Mouse (Mus musculus) CH12.LX (cell line): ENCODE data around the gene Plxna2. TPM values are rescaled to one million over a fixed set of nuclear protein-coding genes. Genes with fewer than 3 reads are reported as not detected.
A peak's percentile ranks its signal among the peaks of the same experiment; 100 is the strongest.

Experiments
- DNase-seq: peaks from one replicate; pipeline ENCODE4 v3.0.0-alpha.2; 2013; ENCODE audit errors: extremely low read depth
- H3K27ac ChIP-seq: 2 replicates; pipeline ENCODE4 v1.5.1; 2012; ENCODE audit warnings: low read depth, mild to moderate bottlenecking, control low read depth, moderate library complexity; ENCODE audit not compliant: insufficient read depth
- H3K27me3 ChIP-seq: replicated peaks from 2 replicates; pipeline ENCODE3; 2012; ENCODE audit warnings: inconsistent platforms
- H3K36me3 ChIP-seq, 2 experiments: replicated peaks in 1 of 2; 2 replicates each; pipeline versions ENCODE3 to v1.6.1; 2012; ENCODE audit warnings: inconsistent platforms in 1 of 2, low read length in 1 of 2, mild to moderate bottlenecking in 1 of 2, mixed read lengths in 1 of 2, moderate library complexity in 1 of 2; ENCODE audit not compliant: control insufficient read depth in 1 of 2, insufficient read depth in 1 of 2
- H3K4me1 ChIP-seq, 2 experiments: 2 replicates each; pipeline ENCODE4 v1.6.1; 2012; ENCODE audit warnings: inconsistent platforms in 1 of 2, moderate library complexity in 1 of 2; ENCODE audit not compliant: insufficient read depth in 2 of 2, control insufficient read depth in 1 of 2
- H3K4me2 ChIP-seq: 2 replicates; pipeline ENCODE4 v1.6.1; 2012; ENCODE audit warnings: low read depth, mild to moderate bottlenecking, control low read depth; ENCODE audit not compliant: poor library complexity, insufficient read depth, severe bottlenecking
- H3K4me3 ChIP-seq, 3 experiments: fragments of 150-350 bp in 1 of 3; sonication (generic) in 1 of 3; replicated peaks in 1 of 3; 2 replicates each; pipeline versions ENCODE3 to v1.5.1; 2011 to 2012; ENCODE audit warnings: low read depth in 2 of 3, low read length in 2 of 3, mild to moderate bottlenecking in 2 of 3, moderate library complexity in 2 of 3, control low read depth in 1 of 3, improper control_type of control experiment in 1 of 3, inconsistent platforms in 1 of 3, mixed read lengths in 1 of 3; ENCODE audit not compliant: poor library complexity in 1 of 3
- H3K79me2 ChIP-seq: replicated peaks from 2 replicates; pipeline ENCODE4 v1.6.1; 2012; ENCODE audit warnings: mild to moderate bottlenecking, moderate library complexity; ENCODE audit not compliant: control insufficient read depth, poor library complexity, insufficient read depth, severe bottlenecking; ENCODE audit errors: extremely low read depth
- H3K9ac ChIP-seq: 2 replicates; pipeline ENCODE4 v1.6.1; 2012; ENCODE audit warnings: low read depth, mild to moderate bottlenecking, control low read depth, moderate library complexity; ENCODE audit not compliant: insufficient read depth
- H3K9me3 ChIP-seq: replicated peaks from 2 replicates; pipeline ENCODE3; 2012; ENCODE audit warnings: low read length, inconsistent platforms, mixed read lengths
- CHD1 ChIP-seq: IDR thresholded peaks from 2 replicates; pipeline ENCODE4 v1.6.1; 2012; ENCODE audit warnings: low read depth, low read length, improper control_type of control experiment, inconsistent platforms
- CHD2 ChIP-seq: IDR thresholded peaks from 2 replicates; pipeline ENCODE4 v1.6.1; 2011; ENCODE audit warnings: low read length, improper control_type of control experiment
- CTCF ChIP-seq, 2 experiments: IDR thresholded peaks in 1 of 2; conservative IDR thresholded peaks in 1 of 2; 2 replicates each; pipeline ENCODE4 v1.5.1; 2011 to 2012; ENCODE audit warnings: low read depth in 2 of 2, low read length in 2 of 2, improper control_type of control experiment in 1 of 2, inconsistent platforms in 1 of 2, mild to moderate bottlenecking in 1 of 2, moderate library complexity in 1 of 2
- JUN ChIP-seq: IDR thresholded peaks from 2 replicates; pipeline ENCODE4 v1.6.1; 2011; ENCODE audit warnings: low read depth, mild to moderate bottlenecking, low read length, improper control_type of control experiment, moderate library complexity; ENCODE audit not compliant: insufficient read depth
- MAFK ChIP-seq: IDR thresholded peaks from 2 replicates; pipeline ENCODE4 v1.6.1; 2011; ENCODE audit warnings: low read length, improper control_type of control experiment; ENCODE audit not compliant: insufficient replicate concordance
- MAX ChIP-seq: IDR thresholded peaks from 2 replicates; pipeline ENCODE4 v1.6.1; 2011; ENCODE audit warnings: low read length, improper control_type of control experiment
- MAZ ChIP-seq: IDR thresholded peaks from 2 replicates; pipeline ENCODE4 v1.6.1; 2012; ENCODE audit warnings: low read depth, mild to moderate bottlenecking, inconsistent platforms, low read length, improper control_type of control experiment, moderate library complexity
- MXI1 ChIP-seq: IDR thresholded peaks from 2 replicates; pipeline ENCODE4 v1.6.1; 2011; ENCODE audit warnings: mild to moderate bottlenecking, low read depth, low read length, improper control_type of control experiment
- NELFE ChIP-seq: IDR thresholded peaks from 2 replicates; pipeline ENCODE4 v1.6.1; 2011; ENCODE audit warnings: low read depth, low read length, improper control_type of control experiment
- PAX5 ChIP-seq: IDR thresholded peaks from 2 replicates; pipeline ENCODE4 v1.6.1; 2012; ENCODE audit warnings: low read length, inconsistent platforms, mixed read lengths
- POLR2AphosphoS2 ChIP-seq: IDR thresholded peaks from 2 replicates; pipeline ENCODE4 v1.6.1; 2011; ENCODE audit warnings: low read depth, low read length, improper control_type of control experiment
- RCOR1 ChIP-seq: conservative IDR thresholded peaks from 2 replicates; pipeline ENCODE4 v1.6.1; 2012; ENCODE audit warnings: low read depth, mild to moderate bottlenecking, inconsistent platforms, low read length, improper control_type of control experiment
- SIN3A ChIP-seq: IDR thresholded peaks from 2 replicates; pipeline ENCODE4 v1.6.1; 2012; ENCODE audit warnings: low read length, improper control_type of control experiment, inconsistent platforms
- SMC3 ChIP-seq: IDR thresholded peaks from 2 replicates; pipeline ENCODE4 v1.6.1; 2011; ENCODE audit warnings: low read depth, low read length, improper control_type of control experiment
- TBP ChIP-seq: conservative IDR thresholded peaks from 2 replicates; pipeline ENCODE4 v1.6.1; 2011; ENCODE audit warnings: low read depth, low read length, improper control_type of control experiment
- USF2 ChIP-seq: conservative IDR thresholded peaks from 2 replicates; pipeline ENCODE4 v1.6.1; 2011; ENCODE audit warnings: low read depth, low read length, improper control_type of control experiment
- ZKSCAN1 ChIP-seq: IDR thresholded peaks from 2 replicates; pipeline ENCODE4 v1.6.1; 2012; ENCODE audit warnings: low read depth, inconsistent platforms, low read length, improper control_type of control experiment, borderline replicate concordance
- dilution Hi-C: fragments of 300-500 bp; cut with MboI; formaldehyde crosslinking; loops from 2 replicates; pipeline ENCODE4 v1.14.3; 2020; ENCODE audit warnings: low sequenced_read_pairs; ENCODE audit not compliant: extremely low pct_unique_long_range_greater_than_20kb, extremely low pct_ligation_motif_present
- in situ Hi-C: fragments of 300-500 bp; cut with MboI; formaldehyde crosslinking; loops from 3 replicates; pipeline ENCODE4 v1.14.3; 2019; ENCODE audit warnings: low sequenced_read_pairs, low pct_ligation_motif_present, low pct_unique_long_range_greater_than_20kb, mixed read lengths
- polyA plus RNA-seq: library from polyadenylated mRNA; unstranded; fragments of >175 nt; gene quantifications from 2 replicates; pipeline ENCODE4 v1.2.1, GENCODE M21; 2012; ENCODE audit warnings: low read depth; ENCODE audit not compliant: insufficient read length
- total RNA-seq, 2 experiments: library from RNA; depleted of rRNA; stranded (reverse); fragments of 300-350 nt in 1 of 2; fragments of >200 nt in 1 of 2; gene quantifications; 2 replicates each; pipeline ENCODE4 v1.2.3; 2012 to 2014

Gene Plxna2
- total and polyA plus RNA-seq, 3 experiments: 0.04 to 0.05 (median 0.04) TPM

- no peaks in the 10 kb centered on the region for H3K27me3 ChIP-seq
- H3K9me3 ChIP-seq: no peaks in the 10 kb centered on the region
- TF ChIP-seq CTCF (conservative IDR thresholded peaks at IDR 0.05 in 1 of 2, IDR thresholded peaks at IDR 0.05 in 1 of 2; ENCODE audit: low read depth in 2 of 2, low read length in 2 of 2): peak in 1 of 2 experiments; percentile 40; a peak in 2 of 4 replicates
- no peak for TF ChIP-seq SIN3A
- peak; percentile 25; the same call in 1 of the 2 replicates for TF ChIP-seq SMC3
- no peak for DNase-seq
- H3K9ac ChIP-seq: no peak overlapping the region
- dilution Hi-C loops (no loop called here), in situ Hi-C loops (loop anchor here (25.0 kb wide), 1 partner anchor 338 kb away; no protein-coding TSS in a partner anchor)
- no peak overlapping the region for H3K27ac ChIP-seq
- peaks cover 0 to 5% of the 10 kb centered on the region in 2 experiments; a peak in 2 of 4 replicates for H3K4me1 ChIP-seq
- H3K4me2 ChIP-seq: no peak overlapping the region
- H3K79me2 ChIP-seq: no peaks in the 10 kb centered on the region
- H3K36me3 ChIP-seq: no peaks in the 10 kb centered on the region
- no peak overlapping the region for H3K4me3 ChIP-seq
These were observed 6.4 kb downstream of the Plxna2 start for GRCm38 (mm10) chr1:194624411-194624810.

DNA sequence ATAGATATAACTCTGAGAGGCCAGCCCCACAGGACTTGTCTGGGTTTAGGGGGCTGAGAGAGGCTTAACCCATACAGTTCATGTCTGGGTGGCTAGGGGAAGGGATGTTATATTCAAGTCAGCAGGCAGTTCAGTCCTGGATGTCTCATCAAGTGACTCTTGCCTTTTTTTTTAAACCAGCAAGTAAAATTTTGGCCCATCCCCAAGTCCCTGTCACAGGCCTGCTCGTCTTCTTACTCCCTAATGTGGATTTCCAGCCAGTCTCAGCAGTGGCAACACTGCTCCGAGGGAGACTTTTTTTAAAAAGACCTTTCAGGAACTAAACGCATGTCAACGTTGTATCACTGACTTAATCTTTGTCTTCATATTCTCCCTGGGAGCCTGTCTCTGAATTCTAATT is 7.0 kb downstream of the Plxna2 start:
- Histone ChIP-seq H3K27me3 (no peaks in the 10 kb centered on the region), H3K36me3 (no peaks in the 10 kb centered on the region), H3K4me1 (peaks cover 0 to 5% of the 10 kb centered on the region in 2 experiments; a peak in 2 of 4 replicates), H3K4me3 (no peak overlapping the region), H3K79me2 (no peaks in the 10 kb centered on the region), H3K9me3 (no peaks in the 10 kb centered on the region), H3K27ac (no peak overlapping the region), H3K4me2 (no peak overlapping the region), H3K9ac (no peak overlapping the region)
- in situ Hi-C loops: loop anchor here (25.0 kb wide), 2 partner anchors 187 to 337 kb away; no protein-coding TSS in a partner anchor
- DNase-seq: no peak
- dilution Hi-C loops: no loop called here
- TF ChIP-seq CHD1 (no peak), POLR2AphosphoS2 (no peak), PAX5 (no peak), MXI1 (no peak), MAFK (no peak), USF2 (no peak), CHD2 (no peak), NELFE (no peak), RCOR1 (no peak), TBP (no peak), ZKSCAN1 (no peak), MAX (no peak)

DNA sequence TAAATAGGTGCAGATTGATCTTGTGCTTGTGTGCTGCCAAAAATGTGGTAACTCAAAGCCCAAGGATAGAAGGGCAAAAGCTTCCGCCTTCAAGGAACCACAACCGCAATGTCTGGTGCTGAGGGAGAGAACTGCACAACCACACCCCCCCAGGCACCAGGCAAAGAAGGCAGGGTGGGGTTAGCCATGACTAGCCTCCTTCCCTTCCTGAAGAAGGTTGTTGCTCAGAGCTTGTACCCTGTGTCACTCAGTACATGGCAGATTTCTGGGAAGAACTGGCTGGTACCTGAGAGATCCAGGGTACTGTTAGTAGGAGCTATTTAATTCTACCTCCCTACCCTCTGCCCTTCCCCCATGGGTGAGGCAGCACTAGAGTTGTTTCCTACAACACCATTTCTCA is 8.1 kb downstream of the Plxna2 start:
- Histone ChIP-seq H3K36me3 (no peaks in the 10 kb centered on the region), H3K4me1 (peaks cover 0 to 5% of the 10 kb centered on the region in 2 experiments; a peak in 2 of 4 replicates), H3K27ac (no peak overlapping the region), H3K4me2 (no peak overlapping the region), H3K4me3 (no peak overlapping the region), H3K27me3 (no peaks in the 10 kb centered on the region), H3K9ac (no peak overlapping the region), H3K79me2 (no peaks in the 10 kb centered on the region), H3K9me3 (no peaks in the 10 kb centered on the region)
- DNase-seq: no peak
- TF ChIP-seq SMC3: no peak
- TF ChIP-seq JUN: no peak
- no peak for TF ChIP-seq USF2
- no peak for TF ChIP-seq NELFE
- no peak for TF ChIP-seq SIN3A
- TF ChIP-seq MAZ: no peak
- TF ChIP-seq CTCF (conservative IDR thresholded peaks at IDR 0.05 in 1 of 2, IDR thresholded peaks at IDR 0.05 in 1 of 2; ENCODE audit: low read depth in 2 of 2, low read length in 2 of 2): no peak
- in situ Hi-C loops (loop anchor here (25.0 kb wide), 1 partner anchor 186 kb away; no protein-coding TSS in a partner anchor), dilution Hi-C loops (no loop called here)
